Mouse (Mus musculus): ENCODE data around the gene Pth2r. TPM values are rescaled to one million over a fixed set of nuclear protein-coding genes. Genes with fewer than 3 reads are reported as not detected.

Pth2r gene
- polyA plus RNA-seq, 1 experiment, result 0.38 TPM

- Histone ChIP-seq H3K4me1 (ENCODE audit: control insufficient read depth, insufficient read depth, low read length) (no peaks in the 10 kb centered on the region), H3K27ac (ENCODE audit: insufficient read depth, low read length) (no peak overlapping the region), H3K27me3 (ENCODE audit: control insufficient read depth, insufficient read depth, low read length) (no peaks in the 10 kb centered on the region), H3K4me3 (replicated peaks; ENCODE audit: insufficient read depth, low read depth, low read length) (no peak overlapping the region)
- TF ChIP-seq POLR2A (IDR thresholded peaks at IDR 0.05; ENCODE audit: borderline replicate concordance, insufficient read depth, low read length) (no peak), CTCF (IDR thresholded peaks at IDR 0.05; ENCODE audit: borderline replicate concordance, insufficient read depth, low read depth, low read length) (peak; percentile 47)
- DNase-seq, result peak; percentile 29 to 34
- WGBS, result 30% methylated on average over 15 of the region's 15 CpGs
These were observed 106.5 kb downstream of the Pth2r start for GRCm38 (mm10) chr1:65388328-65388727.

GRCm38 (mm10) chr1:65389621-65390020, 107.8 kb downstream of the Pth2r start:
- no peak overlapping the region for H3K27ac ChIP-seq (ENCODE audit: insufficient read depth, low read length)
- 99% methylated on average over 15 of the region's 15 CpGs for WGBS
- no peaks in the 10 kb centered on the region for H3K27me3 ChIP-seq (ENCODE audit: control insufficient read depth, insufficient read depth, low read length)
- H3K4me1 ChIP-seq (ENCODE audit: control insufficient read depth, insufficient read depth, low read length), result no peaks in the 10 kb centered on the region
- H3K4me3 ChIP-seq (replicated peaks; ENCODE audit: insufficient read depth, low read depth, low read length), result no peak overlapping the region
- DNase-seq, result no peak
- TF ChIP-seq CTCF (IDR thresholded peaks at IDR 0.05; ENCODE audit: borderline replicate concordance, insufficient read depth, low read depth, low read length), result no peak
- TF ChIP-seq POLR2A (IDR thresholded peaks at IDR 0.05; ENCODE audit: borderline replicate concordance, insufficient read depth, low read length), result no peak

DNA sequence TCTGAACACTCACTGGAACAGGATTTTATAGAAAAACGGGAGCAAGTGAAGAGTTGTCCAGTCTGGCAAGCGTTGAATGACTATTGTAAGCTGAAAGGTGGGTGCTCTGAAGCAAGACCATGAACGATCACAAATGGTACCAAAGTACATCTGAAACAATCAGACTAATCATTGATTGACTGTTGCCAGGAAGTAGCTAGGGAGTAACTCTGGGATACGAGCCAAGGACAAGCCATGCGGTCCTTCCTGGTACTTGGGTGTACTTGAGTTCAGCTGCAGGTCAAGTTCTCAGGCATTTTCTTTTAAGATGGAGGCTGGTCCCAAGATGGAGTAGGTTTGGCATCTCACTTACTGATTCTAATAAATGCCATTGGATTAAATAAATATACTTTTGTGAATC, 125.6 kb downstream of the Pth2r start:
- no peaks in the 10 kb centered on the region for H3K4me1 ChIP-seq (ENCODE audit: control insufficient read depth, insufficient read depth, low read length)
- WGBS, result 59% methylated on average over 5 of the region's 5 CpGs

GRCm38 (mm10) chr1:65420909-65421308, 139.1 kb downstream of the Pth2r start:
- no peaks in the 10 kb centered on the region for H3K27me3 ChIP-seq (ENCODE audit: control insufficient read depth, insufficient read depth, low read length)
- H3K4me3 ChIP-seq (replicated peaks; ENCODE audit: insufficient read depth, low read depth, low read length), result no peak overlapping the region
- no peak for DNase-seq
- no peaks in the 10 kb centered on the region for H3K4me1 ChIP-seq (ENCODE audit: control insufficient read depth, insufficient read depth, low read length)
- WGBS, result 98% methylated on average over 2 of the region's 2 CpGs
- TF ChIP-seq POLR2A (IDR thresholded peaks at IDR 0.05; ENCODE audit: borderline replicate concordance, insufficient read depth, low read length) (no peak), CTCF (IDR thresholded peaks at IDR 0.05; ENCODE audit: borderline replicate concordance, insufficient read depth, low read depth, low read length) (no peak)
- no peak overlapping the region for H3K27ac ChIP-seq (ENCODE audit: insufficient read depth, low read length)

More for the DNA sequence above, 125.6 kb downstream of the Pth2r start:
- no peak for DNase-seq
- no peaks in the 10 kb centered on the region for H3K27me3 ChIP-seq (ENCODE audit: control insufficient read depth, insufficient read depth, low read length)
- H3K27ac ChIP-seq (ENCODE audit: insufficient read depth, low read length), result no peak overlapping the region
- H3K4me3 ChIP-seq (replicated peaks; ENCODE audit: insufficient read depth, low read depth, low read length), result no peak overlapping the region
- no peak for TF ChIP-seq CTCF (IDR thresholded peaks at IDR 0.05; ENCODE audit: borderline replicate concordance, insufficient read depth, low read depth, low read length)
- no peak for TF ChIP-seq POLR2A (IDR thresholded peaks at IDR 0.05; ENCODE audit: borderline replicate concordance, insufficient read depth, low read length)

DNA sequence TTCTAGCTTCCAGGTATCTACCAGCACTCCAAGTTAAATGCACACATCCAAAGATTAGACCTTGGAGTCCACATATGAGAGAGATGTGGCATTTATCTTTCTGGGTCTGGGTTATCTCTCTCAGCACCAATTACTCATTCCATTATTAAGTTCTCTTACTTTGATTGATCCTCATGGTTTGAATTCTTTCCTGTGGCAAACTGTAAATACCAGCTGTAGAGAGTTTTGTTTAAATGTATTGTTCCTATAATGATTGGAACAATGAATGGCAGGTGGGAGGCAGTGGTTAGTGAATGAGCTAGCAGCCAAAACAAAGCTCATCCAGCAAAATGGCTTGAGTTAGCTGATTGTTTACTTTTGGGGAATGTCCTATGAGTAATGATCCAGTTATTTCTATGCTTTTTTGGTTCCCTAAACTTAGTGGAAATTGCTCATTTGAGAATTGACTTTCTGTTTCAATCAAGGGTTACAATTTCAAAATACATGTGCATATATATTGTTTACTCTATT, 140.7 kb downstream of the Pth2r start:
- H3K4me3 ChIP-seq (replicated peaks; ENCODE audit: insufficient read depth, low read depth, low read length), result no peak overlapping the region
- no peaks in the 10 kb centered on the region for H3K4me1 ChIP-seq (ENCODE audit: control insufficient read depth, insufficient read depth, low read length)
- DNase-seq, result no peak
- no peak overlapping the region for H3K27ac ChIP-seq (ENCODE audit: insufficient read depth, low read length)
- TF ChIP-seq POLR2A (IDR thresholded peaks at IDR 0.05; ENCODE audit: borderline replicate concordance, insufficient read depth, low read length) (no peak), CTCF (IDR thresholded peaks at IDR 0.05; ENCODE audit: borderline replicate concordance, insufficient read depth, low read depth, low read length) (no peak)
- no peaks in the 10 kb centered on the region for H3K27me3 ChIP-seq (ENCODE audit: control insufficient read depth, insufficient read depth, low read length)

Other genes starting within 250 kb of the Pth2r start
- not detected in 2 replicates for gene Akr1cl, start 249.3 kb upstream of the Pth2r start, polyA plus RNA-seq (2012; rRNA removed)
- gene Cryge, start 230.9 kb upstream of the Pth2r start, polyA plus RNA-seq (2012; rRNA removed), result not detected in 2 replicates
- gene Crygd, start 218.6 kb upstream of the Pth2r start, polyA plus RNA-seq (2012; rRNA removed), result not detected in 2 replicates
- not detected in 2 replicates for gene Crygc, start 208.4 kb upstream of the Pth2r start, polyA plus RNA-seq (2012; rRNA removed)
- gene Crygb, start 199.8 kb upstream of the Pth2r start, polyA plus RNA-seq (2012; rRNA removed), result not detected in 2 replicates
- gene Cryga, start 178.7 kb upstream of the Pth2r start, polyA plus RNA-seq (2012; rRNA removed), result 0.44 and 0.57 TPM in 2 replicates
- 0.82 and 1.0 TPM in 2 replicates for gene Gm28845, start 162.5 kb upstream of the Pth2r start, polyA plus RNA-seq (2012; rRNA removed)
- 2.2 and 3.1 TPM in 2 replicates for gene D630023F18Rik, start 158.8 kb upstream of the Pth2r start, polyA plus RNA-seq (2012; rRNA removed)
- 33.2 and 35.3 TPM in 2 replicates for gene Idh1, start 95.6 kb upstream of the Pth2r start, polyA plus RNA-seq (2012; rRNA removed)
- 12.9 and 14.3 TPM in 2 replicates for gene Pikfyve, start 95.4 kb upstream of the Pth2r start, polyA plus RNA-seq (2012; rRNA removed)